Mouse (Mus musculus) embryo, embryonic 10 days (tissue): ENCODE measurements around the gene Hoxa9.

Experiments
- DNase-seq: peaks from one replicate; pipeline ENCODE4 v3.0.0-alpha.2; 2015; ENCODE audit warnings: low spot score

Gene Hoxa9

GRCm38 (mm10) chr6:52203371-52204049 is 27.4 kb downstream of the Hoxa9 start:
- no peak for DNase-seq

- DNase-seq = no peak
These were observed 27.8 kb downstream of the Hoxa9 start for GRCm38 (mm10) chr6:52203121-52203370.

GRCm38 (mm10) chr6:52202362-52203120 is 28.3 kb downstream of the Hoxa9 start:
- no peak for DNase-seq

GRCm38 (mm10) chr6:52201269-52201668 is 29.6 kb downstream of the Hoxa9 start:
- no peak for DNase-seq

- DNase-seq = no peak
These were observed 30.1 kb downstream of the Hoxa9 start for GRCm38 (mm10) chr6:52200751-52201250.

- no peak for DNase-seq
These were observed 30.7 kb downstream of the Hoxa9 start for GRCm38 (mm10) chr6:52200073-52200750.

GRCm38 (mm10) chr6:52197271-52197670 is 33.6 kb downstream of the Hoxa9 start:
- peak; percentile 86 for DNase-seq

GRCm38 (mm10) chr6:52196811-52197210 is 34.1 kb downstream of the Hoxa9 start:
- DNase-seq = no peak

- DNase-seq = peak; percentile 82
These were observed 36.2 kb downstream of the Hoxa9 start for GRCm38 (mm10) chr6:52194690-52195089.

- DNase-seq = peak; percentile 87
These were observed 38.9 kb downstream of the Hoxa9 start for GRCm38 (mm10) chr6:52191860-52192550.

- peak; percentile 77 for DNase-seq
These were observed 39.7 kb downstream of the Hoxa9 start, which contains the start of gene Hoxa4 for GRCm38 (mm10) chr6:52190906-52191810. Gene Hoxa4 (minus strand): TSS chr6:52191753.

- no peak for DNase-seq
These were observed 40.5 kb downstream of the Hoxa9 start for GRCm38 (mm10) chr6:52190410-52190809.

GRCm38 (mm10) chr6:52189909-52190308 is 41.0 kb downstream of the Hoxa9 start:
- peak; percentile 37 for DNase-seq

- DNase-seq = peak; percentile 48
These were observed 41.7 kb downstream of the Hoxa9 start for GRCm38 (mm10) chr6:52189172-52189591.

GRCm38 (mm10) chr6:52186500-52186899 is 44.4 kb downstream of the Hoxa9 start:
- DNase-seq = no peak

- no peak for DNase-seq
These were observed 45.1 kb downstream of the Hoxa9 start for GRCm38 (mm10) chr6:52185834-52186233.

- peak; percentile 60 for DNase-seq
These were observed 45.7 kb downstream of the Hoxa9 start for GRCm38 (mm10) chr6:52185222-52185621.

GRCm38 (mm10) chr6:52184668-52185067 is 46.2 kb downstream of the Hoxa9 start:
- no peak for DNase-seq

- no peak for DNase-seq
These were observed 47.4 kb downstream of the Hoxa9 start for GRCm38 (mm10) chr6:52183311-52184080.

GRCm38 (mm10) chr6:52182793-52183192 is 48.1 kb downstream of the Hoxa9 start:
- DNase-seq = peak; percentile 49
